Mouse (Mus musculus): ENCODE results near the gene Ubxn11. TPM values are rescaled to one million over a fixed set of nuclear protein-coding genes. Genes with fewer than 3 reads are reported as not detected.

The Ubxn11 gene
- polyA plus RNA-seq, 1 experiment, result 6.2 TPM

- peak; percentile 89 for TF ChIP-seq GATA1 (IDR thresholded peaks at IDR 0.05; ENCODE audit: low read length)
Measured at GRCm38 (mm10) chr4:134106105-134106504, 3.7 kb downstream of the Ubxn11 start.

GRCm38 (mm10) chr4:134107730-134108129, 5.4 kb downstream of the Ubxn11 start:
- no peak for TF ChIP-seq GATA1 (IDR thresholded peaks at IDR 0.05; ENCODE audit: low read length)

- no peak for TF ChIP-seq GATA1 (IDR thresholded peaks at IDR 0.05; ENCODE audit: low read length)
Measured at GRCm38 (mm10) chr4:134108196-134108595, 5.8 kb downstream of the Ubxn11 start.

- no peak for TF ChIP-seq GATA1 (IDR thresholded peaks at IDR 0.05; ENCODE audit: low read length)
Measured at GRCm38 (mm10) chr4:134110653-134111052, 8.3 kb downstream of the Ubxn11 start.

GRCm38 (mm10) chr4:134112403-134112802, 10.0 kb downstream of the Ubxn11 start:
- no peak for TF ChIP-seq GATA1 (IDR thresholded peaks at IDR 0.05; ENCODE audit: low read length)

GRCm38 (mm10) chr4:134113356-134113994, 11.1 kb downstream of the Ubxn11 start:
- no peak for TF ChIP-seq GATA1 (IDR thresholded peaks at IDR 0.05; ENCODE audit: low read length)

- TF ChIP-seq GATA1 (IDR thresholded peaks at IDR 0.05; ENCODE audit: low read length), result no peak
Measured at GRCm38 (mm10) chr4:134114038-134114437, 11.7 kb downstream of the Ubxn11 start.

- no peak for TF ChIP-seq GATA1 (IDR thresholded peaks at IDR 0.05; ENCODE audit: low read length)
Measured at GRCm38 (mm10) chr4:134115215-134116144, 13.1 kb downstream of the Ubxn11 start.

GRCm38 (mm10) chr4:134116501-134116900, 14.1 kb downstream of the Ubxn11 start:
- no peak for TF ChIP-seq GATA1 (IDR thresholded peaks at IDR 0.05; ENCODE audit: low read length)

GRCm38 (mm10) chr4:134117012-134117411, 14.6 kb downstream of the Ubxn11 start:
- TF ChIP-seq GATA1 (IDR thresholded peaks at IDR 0.05; ENCODE audit: low read length), result no peak

GRCm38 (mm10) chr4:134118126-134118800, 15.9 kb downstream of the Ubxn11 start:
- TF ChIP-seq GATA1 (IDR thresholded peaks at IDR 0.05; ENCODE audit: low read length), result no peak

- no peak for TF ChIP-seq GATA1 (IDR thresholded peaks at IDR 0.05; ENCODE audit: low read length)
Measured at GRCm38 (mm10) chr4:134119042-134119441, 16.7 kb downstream of the Ubxn11 start.

- TF ChIP-seq GATA1 (IDR thresholded peaks at IDR 0.05; ENCODE audit: low read length), result no peak
Measured at GRCm38 (mm10) chr4:134119644-134120043, 17.3 kb downstream of the Ubxn11 start.

- TF ChIP-seq GATA1 (IDR thresholded peaks at IDR 0.05; ENCODE audit: low read length), result no peak
Measured at GRCm38 (mm10) chr4:134120192-134120805, 17.9 kb downstream of the Ubxn11 start.

- no peak for TF ChIP-seq GATA1 (IDR thresholded peaks at IDR 0.05; ENCODE audit: low read length)
Measured at GRCm38 (mm10) chr4:134120916-134121315, 18.5 kb downstream of the Ubxn11 start.

- no peak for TF ChIP-seq GATA1 (IDR thresholded peaks at IDR 0.05; ENCODE audit: low read length)
Measured at GRCm38 (mm10) chr4:134121571-134121970, 19.2 kb downstream of the Ubxn11 start.
